Mouse (Mus musculus) testis, adult 2 months (tissue): ENCODE measurements at regions not wholly inside any gene's neighbourhood (a gene's known extent, or its start where the extent isn't known, plus 50 kb on each side); places are given as distances from the start of the nearest gene placed in this dataset.

Experiments used
- H3K27ac ChIP-seq: fragments of 200-500 bp; 2 replicates; pipeline ENCODE4 v1.5.1; 2012; ENCODE audit warnings: low read depth, low read length; ENCODE audit not compliant: control insufficient read depth, insufficient read depth
- H3K27me3 ChIP-seq: fragments of 200-500 bp; 2 replicates; pipeline ENCODE4 v1.6.1; 2012; ENCODE audit warnings: mild to moderate bottlenecking, low read length, moderate library complexity; ENCODE audit not compliant: control insufficient read depth, insufficient read depth
- H3K36me3 ChIP-seq: fragments of 200-500 bp; 2 replicates; pipeline ENCODE4 v1.6.1; 2012; ENCODE audit warnings: mild to moderate bottlenecking, low read length; ENCODE audit not compliant: control insufficient read depth, insufficient read depth
- H3K4me1 ChIP-seq: fragments of 200-500 bp; 2 replicates; pipeline ENCODE4 v1.6.1; 2012; ENCODE audit warnings: low read length; ENCODE audit not compliant: control insufficient read depth, insufficient read depth
- H3K4me3 ChIP-seq: fragments of 200-500 bp; 2 replicates; pipeline ENCODE4 v1.5.1; 2012; ENCODE audit warnings: low read depth, mild to moderate bottlenecking, low read length, moderate library complexity, mixed read lengths; ENCODE audit not compliant: control insufficient read depth
- CTCF ChIP-seq: fragments of 200-500 bp; IDR thresholded peaks from 2 replicates; pipeline ENCODE4 v1.5.1; 2012; ENCODE audit warnings: low read depth, mild to moderate bottlenecking, inconsistent platforms, low read length, moderate library complexity; ENCODE audit not compliant: control insufficient read depth, insufficient read depth, insufficient replicate concordance
- POLR2A ChIP-seq: fragments of 200-500 bp; IDR thresholded peaks from 2 replicates; pipeline ENCODE4 v1.6.1; 2012; ENCODE audit warnings: low read depth, mild to moderate bottlenecking, inconsistent platforms, low read length, moderate library complexity; ENCODE audit not compliant: control insufficient read depth

DNA sequence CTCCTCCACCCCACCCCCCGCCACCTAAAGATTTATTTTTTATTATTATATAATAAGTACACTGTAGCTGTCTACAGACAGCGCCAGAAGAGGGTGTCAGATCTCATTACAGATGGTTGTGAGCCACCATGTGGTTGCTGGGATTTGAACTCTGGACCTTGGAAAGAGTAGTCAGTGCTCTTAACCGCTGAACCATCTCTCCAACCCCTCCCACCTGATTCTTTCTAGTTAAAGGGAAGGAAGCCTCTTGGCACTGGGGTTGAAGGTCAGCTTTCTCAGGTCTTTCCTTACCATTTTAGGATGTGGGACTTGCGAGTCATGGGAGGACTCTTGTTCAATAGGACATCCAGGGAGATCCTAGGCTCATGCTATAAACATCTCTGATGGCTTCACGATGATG, 54.7 kb downstream of the Hes1 start:
- TF ChIP-seq POLR2A (no peak), CTCF (no peak)
- peaks cover 7% of the 10 kb centered on the region for H3K4me1 ChIP-seq
- no peaks in the 10 kb centered on the region for H3K27me3 ChIP-seq
- no peaks in the 10 kb centered on the region for H3K36me3 ChIP-seq
- H3K4me3 ChIP-seq: no peak overlapping the region
- no peak overlapping the region for H3K27ac ChIP-seq

DNA sequence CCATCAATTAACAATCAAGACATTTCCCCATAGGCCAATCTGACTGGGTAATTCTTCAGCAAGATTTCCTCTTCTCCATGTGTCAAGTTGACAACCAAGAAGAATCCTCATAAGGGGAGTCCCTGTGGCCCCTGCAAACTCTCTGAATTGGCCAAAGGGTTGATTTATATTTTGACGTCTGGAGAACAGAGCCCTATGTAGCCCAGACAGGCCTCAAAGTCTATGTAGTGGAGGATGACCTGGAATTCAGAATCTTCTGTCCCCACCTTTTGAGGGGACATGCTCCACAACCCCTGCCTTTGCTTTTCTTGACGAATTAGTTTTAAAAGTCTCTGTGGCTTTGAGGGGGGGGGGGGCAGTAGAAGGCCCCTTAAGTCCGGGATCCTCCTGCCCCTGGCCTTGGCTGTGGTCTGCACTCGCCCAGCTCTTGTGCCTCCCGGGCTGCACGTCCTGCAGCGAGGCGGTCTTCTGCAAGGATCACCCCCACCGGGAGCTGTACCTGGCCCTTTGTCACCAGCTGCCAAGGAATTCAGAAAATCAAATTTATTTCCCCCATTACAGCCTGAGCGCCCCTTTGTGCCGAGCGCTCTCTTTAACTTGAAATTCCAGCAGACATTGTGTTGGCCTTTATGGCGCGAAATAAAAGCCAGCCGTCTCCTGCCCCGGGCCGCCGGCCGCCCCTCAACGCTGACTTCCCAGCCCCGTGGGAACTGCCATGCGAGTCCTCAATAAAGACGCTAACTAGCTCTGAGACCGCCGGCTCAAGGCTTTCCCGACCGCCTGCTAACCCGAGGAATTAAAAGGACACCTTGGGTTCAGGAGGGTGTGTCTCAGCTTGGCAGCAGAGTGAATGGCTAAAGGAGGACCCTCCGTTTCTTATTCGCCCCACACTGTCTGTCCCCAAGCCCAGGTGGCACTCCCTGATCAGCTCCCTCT, 56.4 kb downstream of the Hes1 start:
- Histone ChIP-seq H3K4me1 (peaks cover 7% of the 10 kb centered on the region), H3K4me3 (0 out of 2 replicates have a peak overlapping the region, but pooled peaks have one; percentile 0), H3K27me3 (no peaks in the 10 kb centered on the region), H3K36me3 (no peaks in the 10 kb centered on the region), H3K27ac (no peak overlapping the region)
- no peak for TF ChIP-seq CTCF
- no peak for TF ChIP-seq POLR2A

DNA sequence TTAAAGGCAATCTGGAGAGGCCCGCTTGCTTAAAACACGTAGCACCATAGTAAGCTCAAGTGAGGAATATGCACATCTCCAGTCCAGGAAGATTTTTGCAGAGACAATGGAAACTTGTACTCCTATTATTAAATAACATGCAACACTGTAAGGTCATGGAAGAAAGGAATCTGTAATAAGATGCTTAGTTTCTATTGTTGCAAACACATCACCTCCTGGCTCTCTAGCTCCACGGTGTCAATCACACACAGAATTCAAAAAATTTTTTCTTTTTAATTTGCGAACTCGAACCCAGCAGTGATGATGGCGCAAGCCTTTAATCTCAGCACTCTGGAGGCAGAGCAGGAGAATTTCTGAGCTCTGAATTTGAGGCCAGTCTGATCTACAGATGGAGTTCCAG, 57.4 kb downstream of the Hes1 start:
- Histone ChIP-seq H3K4me3 (no peak overlapping the region), H3K27me3 (no peaks in the 10 kb centered on the region), H3K4me1 (peaks cover 7% of the 10 kb centered on the region), H3K27ac (no peak overlapping the region), H3K36me3 (no peaks in the 10 kb centered on the region)
- TF ChIP-seq POLR2A (no peak), CTCF (no peak)

DNA sequence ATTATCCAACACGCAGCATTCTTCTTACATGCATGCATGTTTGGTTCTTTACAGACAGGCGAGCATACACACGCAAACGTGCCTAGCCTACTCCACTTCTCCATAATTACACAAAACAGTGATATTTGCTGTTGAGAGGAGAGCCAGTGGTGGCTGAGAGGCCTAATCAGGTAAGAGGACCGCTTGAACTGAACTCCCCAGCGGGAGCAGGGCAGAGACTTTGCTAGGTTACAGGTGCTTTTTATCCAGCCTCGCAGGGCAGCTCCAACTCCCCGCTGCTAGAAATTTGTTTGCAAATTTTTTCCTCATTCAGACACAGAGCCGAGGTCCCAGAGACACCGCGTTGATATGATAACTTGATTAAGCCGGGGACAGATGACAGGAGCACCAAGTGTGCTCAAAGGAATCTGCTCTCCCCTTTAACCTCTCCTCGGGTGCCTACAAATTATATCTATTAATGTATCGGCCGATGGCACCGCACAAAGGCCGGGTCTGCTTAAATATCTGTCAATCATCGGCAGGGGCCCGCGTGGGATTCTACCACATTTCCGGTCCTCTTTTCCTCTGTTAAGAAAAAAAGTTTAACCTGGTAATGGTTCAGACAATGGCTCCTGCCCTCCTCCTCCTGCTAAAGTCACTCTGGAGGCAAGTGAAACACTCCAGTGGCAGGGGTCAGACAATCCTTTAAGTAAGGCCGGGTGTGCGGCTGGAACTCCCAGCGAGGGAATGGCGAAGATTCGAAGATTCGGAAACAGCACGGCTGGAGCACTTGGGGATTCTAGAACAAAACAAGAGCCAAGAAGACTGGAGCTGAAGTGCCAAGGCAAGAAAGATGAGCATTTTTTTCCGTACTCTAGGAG, 58.3 kb downstream of the Hes1 start:
- H3K27me3 ChIP-seq: no peaks in the 10 kb centered on the region
- no peaks in the 10 kb centered on the region for H3K36me3 ChIP-seq
- no peak for TF ChIP-seq CTCF
- TF ChIP-seq POLR2A: no peak
- no peak overlapping the region for H3K4me3 ChIP-seq
- H3K4me1 ChIP-seq: peaks cover 7% of the 10 kb centered on the region
- H3K27ac ChIP-seq: no peak overlapping the region

DNA sequence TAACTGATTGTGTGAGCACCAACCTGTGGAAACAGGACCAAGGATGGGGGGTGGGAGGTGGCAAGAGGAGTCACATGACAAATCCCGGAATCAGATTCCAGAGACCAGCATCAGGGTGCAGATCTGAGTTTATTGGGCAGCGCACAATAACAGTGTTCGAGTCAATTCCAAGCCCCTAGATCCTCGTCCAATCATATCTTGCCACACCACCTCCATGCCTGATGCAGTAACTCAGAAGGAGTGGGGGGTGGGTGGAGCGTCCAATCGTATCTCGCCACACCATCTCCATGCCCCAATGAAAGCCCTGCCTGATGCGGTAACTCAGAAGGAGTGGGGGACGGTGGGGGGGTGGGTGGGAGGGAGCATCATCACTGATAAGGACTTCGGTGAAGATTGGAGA, 62.8 kb downstream of the Hes1 start:
- no peaks in the 10 kb centered on the region; the same call in 1 of the 2 replicates for H3K4me1 ChIP-seq
- no peak overlapping the region for H3K4me3 ChIP-seq
- no peaks in the 10 kb centered on the region for H3K36me3 ChIP-seq
- TF ChIP-seq POLR2A (no peak), CTCF (no peak)
- no peaks in the 10 kb centered on the region for H3K27me3 ChIP-seq
- H3K27ac ChIP-seq: no peak overlapping the region

DNA sequence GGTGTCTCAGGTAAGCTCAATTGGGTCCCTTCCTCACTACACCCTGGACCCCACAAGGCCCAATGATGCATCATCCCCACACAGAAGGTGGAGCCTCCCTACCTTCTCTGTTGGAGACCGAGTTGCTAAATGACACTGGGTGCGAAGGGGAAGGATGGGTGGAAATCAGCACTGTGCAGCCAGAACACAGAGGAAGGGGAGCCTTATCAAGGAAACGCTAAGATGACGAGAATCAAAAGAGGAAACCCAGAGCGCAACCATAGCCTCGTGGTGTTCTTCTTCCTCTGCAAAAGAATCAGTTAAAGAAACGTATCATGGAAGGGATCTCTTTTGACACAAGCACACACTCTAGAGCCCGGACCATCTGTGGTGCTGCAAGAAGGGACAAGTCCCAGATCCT, 64.6 kb downstream of the Hes1 start:
- no peaks in the 10 kb centered on the region for H3K4me1 ChIP-seq
- H3K4me3 ChIP-seq: no peak overlapping the region
- TF ChIP-seq CTCF (no peak), POLR2A (no peak)
- H3K27me3 ChIP-seq: no peaks in the 10 kb centered on the region
- H3K27ac ChIP-seq: no peak overlapping the region
- no peaks in the 10 kb centered on the region for H3K36me3 ChIP-seq
